Mouse (Mus musculus) MEL-GATA-1-ER (cell line): Measurements from ENCODE around the gene Fgfr2.
"Not testable (repeated sequence)": the region's sequence is repeated elsewhere in the genome, so short reads cannot be mapped to it uniquely, and the experiment has no call there.

Source experiments
- DNase-seq: peaks from one replicate; pipeline ENCODE4 v3.0.0-alpha.2; 2012; ENCODE audit warnings: low read depth; ENCODE audit errors: extremely low read depth

The Fgfr2 gene

GRCm38 (mm10) chr7:131391761-131392160, 1731.4 kb downstream of the Fgfr2 start:
- not testable (repeated sequence) for DNase-seq

- DNase-seq = peak; percentile 79
Measured at GRCm38 (mm10) chr7:131371880-131372651, 1751.1 kb downstream of the Fgfr2 start.

- peak; percentile 39 for DNase-seq
Measured at GRCm38 (mm10) chr7:131371470-131371860, 1751.7 kb downstream of the Fgfr2 start.

GRCm38 (mm10) chr7:131370648-131371469, 1752.3 kb downstream of the Fgfr2 start, which contains the start of gene Pstk:
Gene Pstk, plus strand, starts transcription at chr7:131371141.
- DNase-seq = peak; percentile 77

- no peak for DNase-seq
Measured at GRCm38 (mm10) chr7:131364131-131364530, 1759.0 kb downstream of the Fgfr2 start.

GRCm38 (mm10) chr7:131362615-131363300, 1760.4 kb downstream of the Fgfr2 start, which contains the start of gene 2310057M21Rik:
Gene 2310057M21Rik, minus strand, starts transcription at chr7:131362759.
- DNase-seq = peak; percentile 95

GRCm38 (mm10) chr7:131362269-131362614, 1760.9 kb downstream of the Fgfr2 start:
- no peak for DNase-seq

- DNase-seq = no peak
Measured at GRCm38 (mm10) chr7:131356105-131356504, 1767.0 kb downstream of the Fgfr2 start.

GRCm38 (mm10) chr7:131345856-131346541, 1777.2 kb downstream of the Fgfr2 start:
- DNase-seq = no peak

GRCm38 (mm10) chr7:131337502-131338068, 1785.6 kb downstream of the Fgfr2 start:
- DNase-seq = no peak

- DNase-seq = no peak
Measured at GRCm38 (mm10) chr7:131333564-131333963, 1789.6 kb downstream of the Fgfr2 start, which contains the start of gene Fam24a. Gene Fam24a, plus strand, starts transcription at chr7:131333864.

GRCm38 (mm10) chr7:131331688-131332087, 1791.5 kb downstream of the Fgfr2 start:
- peak; percentile 24 for DNase-seq

- DNase-seq = no peak
Measured at GRCm38 (mm10) chr7:131329416-131329815, 1793.7 kb downstream of the Fgfr2 start, which contains the start of gene Fam24b. Gene Fam24b, minus strand, starts transcription at chr7:131329516.

- no peak for DNase-seq
Measured at GRCm38 (mm10) chr7:131327054-131327453, 1796.1 kb downstream of the Fgfr2 start.

GRCm38 (mm10) chr7:131322192-131322591, 1801.0 kb downstream of the Fgfr2 start, which contains the start of gene Cuzd1:
Gene Cuzd1, minus strand, starts transcription at chr7:131322292.
- DNase-seq = no peak

GRCm38 (mm10) chr7:131318340-131318739, 1804.8 kb downstream of the Fgfr2 start:
- DNase-seq = no peak

- no peak for DNase-seq
Measured at GRCm38 (mm10) chr7:131317587-131317986, 1805.6 kb downstream of the Fgfr2 start.

- DNase-seq = no peak
Measured at GRCm38 (mm10) chr7:131314493-131314892, 1808.7 kb downstream of the Fgfr2 start.

- DNase-seq = no peak
Measured at GRCm38 (mm10) chr7:131306733-131307132, 1816.4 kb downstream of the Fgfr2 start.

- no peak for DNase-seq
Measured at GRCm38 (mm10) chr7:131303340-131303739, 1819.8 kb downstream of the Fgfr2 start.
